Mouse (Mus musculus): ENCODE data around the gene Raf1. TPM values are rescaled to one million over a fixed set of nuclear protein-coding genes. Genes with fewer than 3 reads are reported as not detected.

Raf1 gene
- polyA plus RNA-seq, 1 experiment from 2014 or later: 146 TPM

DNA sequence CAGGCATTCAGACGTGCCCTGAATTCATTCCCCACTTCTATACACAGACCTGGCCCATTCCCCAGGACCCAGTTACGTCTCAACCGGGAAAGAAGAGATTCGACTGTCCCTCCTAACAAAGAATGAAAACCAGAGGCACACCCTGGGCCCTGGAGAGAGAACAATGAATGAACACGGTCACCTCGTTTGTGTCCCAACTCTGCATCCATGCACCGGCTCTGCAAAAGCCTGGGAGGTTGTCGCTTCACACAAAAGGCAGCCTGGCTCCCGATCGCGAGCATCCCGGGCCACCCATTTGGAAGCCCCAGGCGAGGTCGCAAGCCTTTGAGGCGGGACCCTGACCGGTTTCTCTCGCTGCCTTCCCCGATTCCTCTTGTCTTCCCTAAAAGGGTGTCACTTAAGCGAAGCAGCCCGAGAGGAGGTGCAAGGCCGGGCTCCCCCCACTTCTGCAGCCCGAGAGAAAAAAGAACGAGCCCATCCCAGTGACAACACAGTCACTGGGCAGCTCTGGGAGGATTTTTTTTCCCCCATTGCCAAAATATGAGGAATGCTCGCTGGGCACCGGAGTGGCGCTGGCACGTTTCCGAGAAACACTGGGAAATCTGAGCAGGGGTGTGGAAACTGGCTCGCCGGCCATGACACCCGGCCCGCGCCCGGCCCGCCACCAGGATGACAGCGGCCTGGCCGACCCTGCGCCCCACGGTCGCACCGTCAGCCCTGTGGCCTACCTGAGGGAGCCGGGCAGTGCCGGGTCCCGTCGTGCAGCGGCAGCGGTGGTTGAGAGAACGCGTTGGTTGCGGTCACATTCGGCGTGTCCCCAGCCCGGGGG, 713 bp downstream of the Raf1 start:
- Histone ChIP-seq H3K9me3 (no peaks in the 10 kb centered on the region), H3K4me3 (peak overlapping the region; percentile 83), H3K9ac (peak overlapping the region; percentile 99), H3K4me1 (peaks cover 33% of the 10 kb centered on the region), H3K4me2 (peak overlapping the region; percentile 59), H3K27ac (peak overlapping the region; percentile 98), H3K27me3 (replicated peaks) (no peaks in the 10 kb centered on the region), H3K36me3 (replicated peaks) (no peaks in the 10 kb centered on the region)
- peak; percentile 72 for ATAC-seq (replicated peaks)
- WGBS: under 1% methylated on average over 53 of the region's 53 CpGs

DNA sequence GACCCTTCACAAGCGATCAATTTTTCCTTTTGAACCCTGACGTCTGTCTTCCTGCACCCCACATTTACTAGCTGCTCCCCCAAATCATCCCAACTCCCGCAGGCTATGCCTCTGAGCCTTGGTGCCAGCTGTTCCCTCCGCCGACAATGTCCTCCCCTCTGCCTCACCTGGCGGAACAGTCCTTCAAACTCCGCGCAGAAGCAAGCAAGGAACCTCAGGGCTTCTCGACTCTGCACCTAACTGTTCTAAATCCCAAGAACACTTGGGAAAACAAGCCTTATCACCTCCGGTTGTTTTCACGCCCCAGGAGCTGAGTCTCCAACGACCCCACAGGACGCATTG, 1.3 kb downstream of the Raf1 start:
- Histone ChIP-seq H3K4me3 (peak overlapping the region; percentile 83), H3K27ac (peak overlapping the region; percentile 98), H3K9ac (peak overlapping the region; percentile 99), H3K4me2 (peak overlapping the region; percentile 59), H3K4me1 (peaks cover 33% of the 10 kb centered on the region), H3K27me3 (replicated peaks) (no peaks in the 10 kb centered on the region), H3K36me3 (replicated peaks) (no peaks in the 10 kb centered on the region), H3K9me3 (no peaks in the 10 kb centered on the region)
- ATAC-seq (replicated peaks): no peak
- under 1% methylated on average over 13 of the region's 13 CpGs for WGBS

DNA sequence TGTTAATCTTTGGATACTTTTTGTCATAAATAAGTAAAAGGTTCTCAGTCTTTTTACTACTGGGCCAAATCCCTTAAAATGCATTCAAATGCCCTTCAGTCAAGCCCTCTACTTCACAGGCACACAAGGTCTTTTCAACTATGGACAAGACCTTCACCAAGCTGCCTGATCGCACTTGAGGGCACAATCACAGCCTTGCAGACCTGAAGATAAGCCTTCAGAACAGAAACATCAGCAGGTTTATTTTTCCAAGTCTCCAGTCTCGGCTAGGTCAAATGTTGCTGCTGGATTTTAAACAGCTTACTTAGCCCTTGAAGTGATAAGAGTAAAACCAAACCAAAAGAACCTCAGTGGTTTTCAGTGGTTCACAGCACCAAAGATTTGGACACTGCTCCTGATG, 2.1 kb downstream of the Raf1 start:
- no peak overlapping the region for H3K27ac ChIP-seq
- no peak for ATAC-seq (replicated peaks)
- H3K27me3 ChIP-seq (replicated peaks): no peaks in the 10 kb centered on the region
- H3K4me2 ChIP-seq: peak overlapping the region; percentile 59
- no peaks in the 10 kb centered on the region for H3K36me3 ChIP-seq (replicated peaks)
- WGBS: 18% methylated on average over 2 of the region's 2 CpGs
- peak overlapping the region; percentile 99 for H3K9ac ChIP-seq
- H3K9me3 ChIP-seq: no peaks in the 10 kb centered on the region
- peaks cover 34% of the 10 kb centered on the region for H3K4me1 ChIP-seq
- H3K4me3 ChIP-seq: peak overlapping the region; percentile 83

DNA sequence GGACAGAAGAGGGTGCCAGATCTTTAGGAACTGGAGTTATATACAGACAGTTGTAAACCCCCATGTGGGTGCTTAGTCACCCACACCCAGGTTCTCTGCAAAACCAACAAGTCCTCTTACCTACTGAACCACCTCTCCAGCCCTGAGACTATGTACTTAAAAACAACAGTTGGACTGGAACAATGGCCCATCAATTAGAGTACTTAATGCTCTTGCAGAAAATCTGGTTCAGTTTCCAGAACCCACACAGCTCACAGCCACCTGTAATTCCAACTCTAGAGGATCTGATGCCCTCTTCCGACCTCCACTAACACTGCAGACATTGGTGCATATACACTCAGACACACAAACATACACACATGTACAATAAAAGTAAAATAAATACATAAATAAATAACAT, 3.7 kb downstream of the Raf1 start:
- Histone ChIP-seq H3K27me3 (replicated peaks) (no peaks in the 10 kb centered on the region), H3K4me1 (peaks cover 43% of the 10 kb centered on the region), H3K36me3 (replicated peaks) (no peaks in the 10 kb centered on the region), H3K27ac (no peak overlapping the region), H3K4me3 (no peak overlapping the region), H3K4me2 (no peak overlapping the region), H3K9me3 (no peaks in the 10 kb centered on the region), H3K9ac (no peak overlapping the region)
- no peak for ATAC-seq (replicated peaks)
- WGBS: 85% methylated on average over 1 of the region's 1 CpGs

DNA sequence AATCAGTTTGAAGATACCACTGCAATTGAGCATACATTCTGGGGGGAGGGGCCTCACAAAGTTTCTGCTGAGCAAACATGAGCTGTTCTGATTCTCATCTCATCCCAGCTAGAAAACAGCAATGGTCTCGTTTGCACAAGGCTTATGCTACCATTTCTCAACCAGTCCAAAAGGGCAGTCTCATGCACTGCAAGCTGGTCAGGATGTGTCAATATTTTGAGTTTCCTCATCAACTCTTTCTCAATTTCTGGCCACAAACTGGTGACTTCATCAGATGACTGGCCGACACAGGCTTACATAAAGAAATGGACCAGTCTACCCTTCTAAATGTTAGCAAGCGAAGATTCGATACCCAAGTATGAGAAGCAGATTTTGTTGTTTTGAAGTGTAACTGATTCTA, 9.8 kb downstream of the Raf1 start:
- WGBS: 89% methylated on average over 4 of the region's 4 CpGs

DNA sequence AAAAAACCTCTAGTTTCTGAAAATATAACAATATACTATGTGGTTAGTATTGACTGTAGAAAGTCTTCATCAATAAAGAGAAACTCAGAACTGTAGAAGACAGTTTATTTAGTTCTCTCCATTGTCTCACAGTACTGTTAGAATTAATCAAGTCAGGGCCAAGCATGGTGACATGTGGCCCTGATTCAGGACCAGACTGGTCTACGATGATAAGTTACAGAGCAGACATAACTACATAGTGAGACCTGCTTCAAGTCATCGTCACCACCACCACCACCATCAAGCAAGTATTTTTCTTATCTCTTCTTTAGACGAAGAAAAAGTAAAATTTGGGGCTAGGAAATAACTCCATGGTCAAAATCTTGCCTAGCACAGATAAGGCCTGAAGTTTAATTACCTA, 12.2 kb downstream of the Raf1 start:
- no peak overlapping the region for H3K9ac ChIP-seq
- no peak for ATAC-seq (replicated peaks)
- peaks cover 13% of the 10 kb centered on the region; the same call in 1 of the 2 replicates for H3K4me1 ChIP-seq
- no peaks in the 10 kb centered on the region for H3K9me3 ChIP-seq
- no peaks in the 10 kb centered on the region for H3K36me3 ChIP-seq (replicated peaks)
- 96% methylated on average over 3 of the region's 3 CpGs for WGBS
- no peak overlapping the region for H3K27ac ChIP-seq
- no peak overlapping the region for H3K4me2 ChIP-seq
- H3K4me3 ChIP-seq: no peak overlapping the region
- no peaks in the 10 kb centered on the region for H3K27me3 ChIP-seq (replicated peaks)

More for the DNA sequence above, 9.8 kb downstream of the Raf1 start:
- no peak for ATAC-seq (replicated peaks)
- H3K27me3 ChIP-seq (replicated peaks): no peaks in the 10 kb centered on the region
- H3K9me3 ChIP-seq: no peaks in the 10 kb centered on the region
- H3K4me3 ChIP-seq: no peak overlapping the region
- no peaks in the 10 kb centered on the region for H3K36me3 ChIP-seq (replicated peaks)
- no peak overlapping the region for H3K9ac ChIP-seq
- H3K4me2 ChIP-seq: no peak overlapping the region
- H3K27ac ChIP-seq: no peak overlapping the region
- peaks cover 17% of the 10 kb centered on the region for H3K4me1 ChIP-seq

DNA sequence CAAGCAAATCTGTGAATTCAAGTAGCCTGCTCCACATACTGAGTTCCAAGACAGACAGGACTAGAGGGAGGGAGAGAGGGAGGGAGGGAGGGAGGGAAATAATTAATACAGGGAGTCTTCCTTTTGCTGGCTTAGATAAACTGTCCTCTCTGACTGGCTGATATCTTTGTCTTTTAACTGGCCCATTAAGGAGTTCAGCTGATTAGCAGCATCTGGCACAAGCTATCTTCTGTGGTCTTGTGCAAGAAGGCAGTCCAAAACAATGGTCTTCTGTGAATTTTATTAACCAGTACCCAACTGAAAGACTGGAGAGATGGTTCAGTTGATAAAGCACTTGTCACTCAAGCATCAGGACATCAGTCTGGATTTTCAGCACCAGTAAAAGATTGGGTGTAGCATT, 17.6 kb downstream of the Raf1 start:
- Histone ChIP-seq H3K36me3 (replicated peaks) (no peaks in the 10 kb centered on the region), H3K27ac (no peak overlapping the region), H3K9me3 (no peaks in the 10 kb centered on the region), H3K27me3 (replicated peaks) (no peaks in the 10 kb centered on the region), H3K9ac (no peak overlapping the region), H3K4me2 (no peak overlapping the region), H3K4me3 (no peak overlapping the region), H3K4me1 (peaks cover 13% of the 10 kb centered on the region; the same call in 1 of the 2 replicates)
- ATAC-seq (replicated peaks): no peak

DNA sequence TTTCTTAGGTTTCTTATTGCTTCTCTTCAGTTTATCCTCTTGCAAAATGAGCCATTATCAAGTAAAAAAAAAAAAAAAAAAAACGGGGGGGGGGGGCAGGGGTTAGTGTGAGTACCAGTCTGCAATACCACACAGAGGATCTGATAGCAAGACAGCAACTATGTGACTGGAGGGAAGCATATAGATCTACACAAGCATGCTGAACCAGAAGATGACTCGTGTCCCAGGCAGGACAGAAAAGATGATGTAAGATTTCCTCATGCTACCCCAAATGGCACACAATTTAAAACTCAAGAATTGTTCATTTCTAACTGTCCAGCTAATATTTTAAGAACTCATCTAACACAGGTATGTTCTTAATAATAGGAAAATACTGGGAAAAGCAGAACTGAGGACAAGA, 22.5 kb downstream of the Raf1 start:
- no peaks in the 10 kb centered on the region for H3K36me3 ChIP-seq (replicated peaks)
- H3K9ac ChIP-seq: no peak overlapping the region
- peaks cover 29% of the 10 kb centered on the region for H3K4me1 ChIP-seq
- ATAC-seq (replicated peaks): no peak
- H3K9me3 ChIP-seq: no peaks in the 10 kb centered on the region
- WGBS: 61% methylated on average over 2 of the region's 2 CpGs
- no peaks in the 10 kb centered on the region for H3K27me3 ChIP-seq (replicated peaks)
- H3K4me2 ChIP-seq: no peak overlapping the region
- H3K4me3 ChIP-seq: no peak overlapping the region
- H3K27ac ChIP-seq: no peak overlapping the region

DNA sequence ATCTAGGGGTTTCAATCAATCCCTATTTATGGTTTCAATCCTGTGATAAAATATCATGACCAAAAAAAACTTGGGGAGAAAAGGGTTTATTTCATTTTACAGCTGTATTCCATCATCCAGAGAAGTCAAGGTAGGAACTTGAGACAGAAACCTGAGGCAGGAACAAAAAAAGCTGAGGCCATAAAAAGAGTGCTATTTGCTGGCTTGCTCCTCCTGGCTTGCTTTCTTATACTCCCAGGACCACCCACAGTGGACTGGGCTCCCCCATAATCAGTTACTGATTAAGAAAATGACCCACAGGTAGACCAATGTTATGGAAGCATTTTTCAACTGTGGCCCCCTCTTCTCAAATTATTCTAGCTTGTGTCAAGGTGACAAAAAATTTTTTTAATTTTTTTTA, 24.7 kb downstream of the Raf1 start:
- Histone ChIP-seq H3K4me1 (peaks cover 29% of the 10 kb centered on the region), H3K27me3 (replicated peaks) (no peaks in the 10 kb centered on the region), H3K27ac (no peak overlapping the region), H3K4me3 (no peak overlapping the region), H3K36me3 (replicated peaks) (no peaks in the 10 kb centered on the region), H3K9ac (no peak overlapping the region), H3K9me3 (no peaks in the 10 kb centered on the region), H3K4me2 (no peak overlapping the region)
- ATAC-seq (replicated peaks): no peak

DNA sequence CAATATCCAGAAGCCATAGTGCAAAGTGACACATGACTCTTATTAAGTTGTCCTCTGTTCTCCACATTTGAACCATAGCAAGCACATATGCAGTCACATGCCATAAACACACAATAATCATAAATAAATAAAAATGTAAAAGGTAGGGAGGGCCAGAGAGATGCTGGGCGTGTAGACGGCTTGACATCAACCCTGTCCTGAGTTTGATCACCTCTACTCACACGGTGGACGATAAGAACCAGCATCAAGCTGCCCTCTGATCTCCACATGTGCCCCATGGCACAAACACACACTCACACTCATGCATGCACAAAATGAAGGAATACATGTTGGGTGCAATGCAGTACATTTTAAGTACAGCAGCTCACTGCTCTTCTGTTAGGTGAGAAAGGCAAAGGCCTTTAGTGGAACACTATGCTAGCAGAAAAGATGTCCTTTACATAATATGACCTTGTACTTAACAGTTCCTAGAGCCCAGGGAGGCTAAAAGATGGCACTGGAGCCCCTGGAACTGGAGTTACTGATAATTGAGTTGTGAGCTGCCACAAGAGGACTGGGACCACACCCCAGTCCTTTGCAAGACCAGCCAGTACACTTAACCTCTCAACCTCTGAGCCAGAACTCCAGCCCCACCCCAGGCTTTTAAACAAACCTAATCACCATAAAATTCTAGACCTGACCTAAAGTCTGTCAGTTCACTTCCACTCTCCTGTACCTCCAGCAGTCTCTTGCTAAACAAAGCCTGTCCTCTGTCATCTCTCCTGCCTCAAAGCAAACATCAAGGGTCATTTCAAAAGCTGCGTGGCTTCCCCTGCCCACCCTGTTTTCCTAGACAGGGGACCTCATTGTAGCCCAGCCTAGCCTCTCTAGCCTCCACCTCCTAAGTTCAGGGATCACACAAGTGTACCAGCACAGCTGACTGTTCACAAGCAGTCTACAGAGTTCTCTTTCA, 25.7 kb downstream of the Raf1 start:
- ATAC-seq (replicated peaks): no peak; the same call in 1 of the 2 replicates
- no peaks in the 10 kb centered on the region for H3K9me3 ChIP-seq
- WGBS: 57% methylated on average over 5 of the region's 5 CpGs

DNA sequence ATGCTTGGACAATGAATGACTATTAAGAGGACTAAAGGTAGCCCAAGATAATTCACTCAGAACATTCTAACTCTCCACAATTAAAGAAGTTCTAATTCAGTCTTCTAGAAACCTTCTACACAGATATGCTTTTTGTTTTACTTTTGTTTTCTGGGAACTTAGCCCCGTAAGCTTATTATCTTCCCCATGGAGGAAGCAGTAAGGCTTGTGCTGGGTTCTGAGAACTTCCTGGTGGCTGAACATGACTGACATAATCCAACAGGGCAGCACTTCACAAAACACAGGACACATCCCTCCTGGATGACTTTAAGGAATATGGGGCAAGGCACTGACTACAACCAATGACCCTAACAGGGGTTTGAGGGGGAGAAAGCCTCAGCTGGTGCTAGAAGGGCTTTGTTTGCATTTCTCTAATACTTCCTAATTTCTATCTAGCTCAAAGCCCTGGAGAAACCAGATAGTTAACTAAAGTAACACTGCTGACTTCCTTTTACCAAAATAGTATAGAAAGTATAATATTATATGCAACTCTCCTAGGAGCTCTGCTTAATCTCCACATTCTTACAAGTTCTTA, 26.6 kb downstream of the Raf1 start:
- no peak for ATAC-seq (replicated peaks)
- Histone ChIP-seq H3K4me3 (no peak overlapping the region), H3K9me3 (no peaks in the 10 kb centered on the region), H3K4me2 (no peak overlapping the region), H3K27ac (no peak overlapping the region), H3K4me1 (peaks cover 29% of the 10 kb centered on the region), H3K36me3 (replicated peaks) (no peaks in the 10 kb centered on the region), H3K27me3 (replicated peaks) (no peaks in the 10 kb centered on the region), H3K9ac (no peak overlapping the region)
- WGBS: 85% methylated on average over 1 of the region's 1 CpGs

More for the DNA sequence above, 25.7 kb downstream of the Raf1 start:
- H3K27ac ChIP-seq: no peak overlapping the region
- no peaks in the 10 kb centered on the region for H3K27me3 ChIP-seq (replicated peaks)
- H3K4me1 ChIP-seq: peaks cover 29% of the 10 kb centered on the region
- no peak overlapping the region for H3K4me3 ChIP-seq
- H3K4me2 ChIP-seq: no peak overlapping the region
- H3K36me3 ChIP-seq (replicated peaks): no peaks in the 10 kb centered on the region
- no peak overlapping the region for H3K9ac ChIP-seq

DNA sequence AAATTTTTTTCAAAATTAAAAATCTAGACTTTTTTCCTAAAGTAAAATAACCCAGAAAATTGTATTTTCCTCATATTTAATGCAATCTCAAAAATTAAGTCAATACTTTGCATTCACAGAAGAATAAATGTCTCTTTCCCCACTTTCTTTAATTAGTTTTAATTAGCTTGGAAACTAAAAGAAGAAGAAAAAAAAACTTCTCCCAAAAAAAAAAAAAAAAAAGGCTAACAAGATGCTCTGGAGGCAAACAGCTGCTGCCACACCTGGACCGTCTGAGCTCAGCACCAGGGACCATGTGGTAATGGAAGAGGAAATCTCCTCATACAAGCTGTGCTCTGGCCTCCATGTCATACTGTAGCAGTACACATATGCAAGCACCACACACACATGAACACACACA, 33.1 kb downstream of the Raf1 start:
- H3K27me3 ChIP-seq (replicated peaks): no peaks in the 10 kb centered on the region
- H3K4me2 ChIP-seq: no peak overlapping the region
- H3K4me3 ChIP-seq: no peak overlapping the region
- H3K36me3 ChIP-seq (replicated peaks): no peaks in the 10 kb centered on the region
- no peak for ATAC-seq (replicated peaks)
- no peaks in the 10 kb centered on the region for H3K9me3 ChIP-seq
- 50% methylated on average over 1 of the region's 1 CpGs for WGBS
- H3K4me1 ChIP-seq: peaks cover 2% of the 10 kb centered on the region; the same call in 1 of the 2 replicates
- no peak overlapping the region for H3K27ac ChIP-seq
- H3K9ac ChIP-seq: no peak overlapping the region

Measured in midbrain, embryonic 15.5 days (tissue).